ENCODE assay signal across 9 mouse cellular contexts in the genomic region with DNA sequence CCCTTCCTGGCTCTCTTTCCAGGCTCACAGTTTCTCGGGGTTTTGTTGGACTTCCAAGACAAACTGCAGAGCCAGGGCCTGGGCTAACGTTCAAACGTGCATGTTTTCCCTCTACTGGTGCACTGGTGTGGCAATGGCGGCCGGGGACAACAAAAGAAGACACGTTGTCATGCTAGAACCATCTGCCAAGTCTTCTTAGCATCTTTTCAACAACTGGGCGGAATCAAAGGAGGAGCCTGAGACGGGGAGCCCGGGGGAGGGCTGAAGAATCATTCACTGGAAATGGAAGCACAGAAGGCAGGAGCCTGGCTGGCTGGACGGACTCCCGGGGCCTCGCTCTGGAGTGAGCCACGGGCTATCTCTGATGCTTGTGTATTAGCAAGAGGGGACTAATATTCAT. TPM values are rescaled to one million over a fixed set of nuclear protein-coding genes. Genes with fewer than 3 reads are reported as not detected.
DNase-seq lines count a peak whose midpoint lies in the region; ATAC-seq and TF ChIP-seq lines count a peak whose summit lies in the region.
"Had no signal": no experiment of that assay in that cellular context is flagged by ENCODE, and none has a peak within 500 bp of the region (broad histone marks: within the 10 kb centered on the region; RNA-seq: fewer than 3 reads in every experiment).

No protein-coding gene starts in this region.

- no peak overlapping the region for H3K9ac ChIP-seq in lung, embryonic 14.5 days
- no peak overlapping the region for H3K9ac ChIP-seq in forebrain, embryonic 12.5 days
- H3K9ac ChIP-seq in hindbrain, postnatal 0 days (replicated peaks; ENCODE audit: low read length) = no peak overlapping the region
- H3K9ac ChIP-seq: embryonic facial prominence, embryonic 13.5 days; liver, embryonic 13.5 days had no signal

- no peak for TF ChIP-seq CTCF in lung, embryonic 14.5 days (IDR thresholded peaks at IDR 0.05; ENCODE audit: low read depth)
- TF ChIP-seq CTCF in hindbrain, postnatal 0 days (IDR thresholded peaks at IDR 0.05; ENCODE audit: low read depth) = no peak

- no peak for ATAC-seq in lung, embryonic 14.5 days (ENCODE audit: insufficient read depth)
- no peak for ATAC-seq in forebrain, embryonic 12.5 days (ENCODE audit: low FRiP score)
- peak; percentile 87 for ATAC-seq in hindbrain, postnatal 0 days
- ATAC-seq in erythroblast, adult 5-6 weeks (replicated peaks; ENCODE audit: low FRiP score, poor library complexity, severe bottlenecking) = no peak

- no peak overlapping the region for H3K4me3 ChIP-seq in lung, embryonic 14.5 days (ENCODE audit: low read depth, low read length)
- H3K4me3 ChIP-seq in forebrain, embryonic 12.5 days (replicated peaks) = no peak overlapping the region
- H3K4me3 ChIP-seq in hindbrain, postnatal 0 days (ENCODE audit: low read length) = no peak overlapping the region
- H3K4me3 ChIP-seq: embryonic facial prominence, embryonic 13.5 days; liver, embryonic 13.5 days had no signal

- peak; percentile 32 for DNase-seq in lung, embryonic 14.5 days
- DNase-seq in lung, postnatal 25 days (ENCODE audit: low spot score) = no peak
- DNase-seq in hindbrain, postnatal 0 days (ENCODE audit: low spot score) = peak; percentile 78
- DNase-seq in retina, postnatal 1 day = peak; percentile 83
- DNase-seq in ovary, adult 18-20 months (ENCODE audit: low spot score) = no peak
- DNase-seq: liver, embryonic 13.5 days had no signal

- H3K9me3 ChIP-seq in lung, embryonic 14.5 days (ENCODE audit: low read depth, low read length) = no peaks in the 10 kb centered on the region
- H3K9me3 ChIP-seq in forebrain, embryonic 12.5 days = no peaks in the 10 kb centered on the region
- H3K9me3 ChIP-seq in hindbrain, postnatal 0 days (ENCODE audit: low read length) = no peaks in the 10 kb centered on the region
- H3K9me3 ChIP-seq: embryonic facial prominence, embryonic 13.5 days; liver, embryonic 13.5 days had no signal

- WGBS in lung, embryonic 14.5 days = 46% methylated on average over 13 of the region's 13 CpGs
- WGBS in forebrain, embryonic 12.5 days = 45% methylated on average over 13 of the region's 13 CpGs
- 17% methylated on average over 13 of the region's 13 CpGs for WGBS in hindbrain, postnatal 0 days

- H3K27me3 ChIP-seq in lung, embryonic 14.5 days (ENCODE audit: insufficient read depth, low read length) = no peaks in the 10 kb centered on the region
- no peaks in the 10 kb centered on the region for H3K27me3 ChIP-seq in forebrain, embryonic 12.5 days
- H3K27me3 ChIP-seq in hindbrain, postnatal 0 days (ENCODE audit: insufficient read depth, low read length) = no peaks in the 10 kb centered on the region
- H3K27me3 ChIP-seq: embryonic facial prominence, embryonic 13.5 days; liver, embryonic 13.5 days had no signal

- H3K27ac ChIP-seq in lung, embryonic 14.5 days (ENCODE audit: low read depth) = no peak overlapping the region
- peak overlapping the region; percentile 69; the same call in 1 of the 2 replicates for H3K27ac ChIP-seq in forebrain, embryonic 12.5 days
- peak overlapping the region; percentile 67 for H3K27ac ChIP-seq in hindbrain, postnatal 0 days
- H3K27ac ChIP-seq: embryonic facial prominence, embryonic 13.5 days; liver, embryonic 13.5 days had no signal

- H3K36me3 ChIP-seq in lung, embryonic 14.5 days (ENCODE audit: insufficient read depth) = no peaks in the 10 kb centered on the region
- peaks cover 33% of the 10 kb centered on the region for H3K36me3 ChIP-seq in forebrain, embryonic 12.5 days (replicated peaks)
- H3K36me3 ChIP-seq in hindbrain, postnatal 0 days (ENCODE audit: insufficient read depth, low read length) = peaks cover 23% of the 10 kb centered on the region
- H3K36me3 ChIP-seq: liver, embryonic 13.5 days had no signal

- no peak overlapping the region for H3K4me2 ChIP-seq in lung, embryonic 14.5 days
- no peak overlapping the region for H3K4me2 ChIP-seq in forebrain, embryonic 12.5 days
- 0 out of 2 replicates have a peak overlapping the region, but pooled peaks have one; percentile 10 for H3K4me2 ChIP-seq in hindbrain, postnatal 0 days (ENCODE audit: low read depth, low read length)
- H3K4me2 ChIP-seq: embryonic facial prominence, embryonic 13.5 days; liver, embryonic 13.5 days had no signal

- no peaks in the 10 kb centered on the region for H3K4me1 ChIP-seq in lung, embryonic 14.5 days (ENCODE audit: insufficient read depth)
- H3K4me1 ChIP-seq in forebrain, embryonic 12.5 days = peaks cover 9% of the 10 kb centered on the region
- H3K4me1 ChIP-seq in hindbrain, postnatal 0 days (ENCODE audit: insufficient read depth, low read length) = no peaks in the 10 kb centered on the region
- H3K4me1 ChIP-seq: embryonic facial prominence, embryonic 13.5 days had no signal

RNA-seq across cellular contexts. Expression of gene Atp9a, which starts 39.9 kb away (rescaled TPM):
- polyA plus RNA-seq in lung, embryonic 14.5 days (2014; fragmentation: Nextera tagmentation; extraction: Ambion mirVana) = 9.5 and 9.6 TPM in 2 replicates
- 27.6 and 28.3 TPM in 2 replicates for polyA plus RNA-seq in forebrain, embryonic 12.5 days (2016; fragmentation: Nextera tagmentation; extraction: Ambion mirVana)
- 577 and 607 TPM in 2 replicates for total RNA-seq in hindbrain, postnatal 0 days (2014; rRNA removed)
- polyA plus RNA-seq in hindbrain, postnatal 0 days (2015; fragmentation: Nextera tagmentation; extraction: Ambion mirVana) = 127 and 130 TPM in 2 replicates
- not detected in 2 replicates for total RNA-seq in erythroblast, adult 5-6 weeks (2015; ENCODE audit: low replicate concordance)
- not detected in 2 replicates for total RNA-seq in erythroblast, adult 5-6 weeks (2017; ENCODE audit: low replicate concordance)

Comparison
In these comparisons a context has a peak if more than half of its experiments do, and no peak if none do; other contexts are left out.
1. DNase-seq: peak in lung, embryonic 14.5 days (single experiment), hindbrain, postnatal 0 days (single experiment) and retina, postnatal 1 day (single experiment); none in lung, postnatal 25 days (single experiment) and ovary, adult 18-20 months (single experiment).